Mouse (Mus musculus): Measurements from ENCODE around the gene Tnnt1.

Tnnt1 gene

GRCm38 (mm10) chr7:4516332-4517050 is at the start of gene Tnnt1:
Tnnt1 (minus strand) TSS chr7:4516382.
- ChIA-PET CTCF (interaction anchor here (0.5 to 10.7 kb wide), 16 partner anchors 7 to 829 kb away, joined by 3 to 219 read pairs (median 4); partner anchors contain the start of genes Gm44973 (in 1 of the 4), Ppp1r12c (in 1 of the 4) and Tnni3 (in 1 of the 4)), POLR2A (interaction anchor here in 3 of 4 experiments (0.6 to 2.6 kb wide), 24 partner anchors 8 to 899 kb away, joined by 3 to 15 read pairs (median 4); partner anchors contain the start of genes Ube2s (in 2 of the 3), Cnot3 (in 1 of the 3), Cox6b2 (in 1 of the 3) and Dnaaf3 (in 1 of the 3))

DNA sequence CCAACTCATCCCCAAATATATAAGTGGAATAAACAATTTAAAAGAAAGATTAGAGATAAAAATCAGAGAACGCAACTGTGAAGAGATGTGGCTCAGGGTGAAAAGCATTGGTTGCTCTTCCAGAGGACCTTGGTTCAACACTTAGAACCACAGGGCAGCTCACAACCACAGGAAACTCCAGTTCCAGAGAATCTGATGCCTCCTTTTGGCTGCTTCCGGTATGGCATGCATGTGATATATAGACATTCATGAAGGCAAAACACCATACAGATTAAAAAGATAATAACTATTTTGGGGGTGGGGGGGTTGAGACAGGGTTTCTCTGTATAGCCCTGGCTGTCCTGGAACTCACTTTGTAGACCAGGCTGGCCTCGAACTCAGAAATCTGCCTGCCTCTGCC is 46.5 kb upstream of the Tnnt1 start:
- CTCF ChIA-PET = interaction anchor here in 3 of 4 experiments (0.6 to 1.5 kb wide), 10 partner anchors 19 to 447 kb away, joined by 3 to 16 read pairs (median 4); partner anchors contain the start of gene Tnni3 (in 1 of the 3)
- POLR2A ChIA-PET = interaction anchor here in 2 of 4 experiments (0.6 to 2.6 kb wide), 8 partner anchors 81 to 377 kb away, joined by 3 to 7 read pairs (median 3); partner anchors contain the start of gene Rpl28 (in 1 of the 2)

GRCm38 (mm10) chr7:4557167-4557560 is 41.0 kb upstream of the Tnnt1 start:
- ChIA-PET POLR2A (interaction anchor here (0.7 to 1.8 kb wide), 10 partner anchors 43 to 392 kb away, joined by 3 to 8 read pairs (median 4); partner anchors contain the start of genes Rpl28 (in 1 of the 4) and Ube2s (in 1 of the 4)), CTCF (interaction anchor here (0.6 to 1.5 kb wide), 14 partner anchors 10 to 1294 kb away, joined by 3 to 10 read pairs (median 4); partner anchors contain the start of genes Ppp6r1 (in 1 of the 4), Sbk2 (in 1 of the 4) and Tmem150b (in 1 of the 4))

DNA sequence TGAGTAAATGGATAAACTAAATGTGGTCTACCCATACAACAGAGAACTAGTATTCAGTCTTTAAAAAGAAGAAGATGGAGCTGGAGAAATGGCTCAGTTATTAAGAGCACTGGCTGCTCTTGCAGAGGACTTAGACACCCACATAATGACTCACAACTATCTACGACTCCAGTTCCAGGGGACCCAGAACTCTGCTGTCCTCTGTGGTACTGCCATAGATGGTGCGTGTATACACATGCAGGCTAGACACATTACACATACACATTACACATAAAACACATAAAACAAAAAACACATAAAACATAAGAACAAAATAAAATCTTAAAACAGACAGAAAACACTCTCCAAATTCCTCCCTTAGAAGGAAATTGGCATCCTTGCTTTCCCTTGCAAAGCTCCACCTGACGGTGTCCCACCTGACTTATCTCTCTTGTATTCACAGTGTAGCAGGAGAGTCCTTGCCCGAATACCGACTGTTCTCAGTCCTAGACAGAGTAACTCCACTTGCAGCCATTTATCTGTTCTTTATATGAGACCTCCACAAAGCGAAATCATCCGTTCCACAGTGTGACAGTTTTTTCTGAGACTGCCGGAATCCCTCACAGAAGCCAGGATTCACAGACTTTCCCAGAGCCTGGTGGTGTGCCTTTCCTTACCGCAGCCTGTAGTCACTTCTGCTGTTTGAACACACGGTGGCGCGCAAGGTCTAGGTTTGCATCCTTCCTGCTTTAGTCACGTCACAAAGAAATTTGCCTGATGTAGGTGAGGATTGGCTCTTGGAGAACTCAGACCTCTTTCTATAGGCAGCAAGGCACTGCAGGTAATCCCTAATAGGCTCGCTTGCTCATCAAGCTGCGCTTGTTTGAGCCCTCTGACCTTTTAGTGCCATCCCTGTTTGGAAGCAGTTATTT is 40.3 kb upstream of the Tnnt1 start:
- POLR2A ChIA-PET = interaction anchor here (0.6 to 1.8 kb wide), 17 partner anchors 9 to 346 kb away, joined by 3 to 8 read pairs (median 3); partner anchors contain the start of genes Ube2s (in 2 of the 4), Rpl28 (in 1 of the 4) and Syt5 (in 1 of the 4)
- CTCF ChIA-PET = interaction anchor here (0.6 to 1.5 kb wide), 17 partner anchors 9 to 408 kb away, joined by 3 to 10 read pairs (median 4); partner anchors contain the start of genes Ppp6r1 (in 1 of the 4), Sbk2 (in 1 of the 4) and Tmem150b (in 1 of the 4)

DNA sequence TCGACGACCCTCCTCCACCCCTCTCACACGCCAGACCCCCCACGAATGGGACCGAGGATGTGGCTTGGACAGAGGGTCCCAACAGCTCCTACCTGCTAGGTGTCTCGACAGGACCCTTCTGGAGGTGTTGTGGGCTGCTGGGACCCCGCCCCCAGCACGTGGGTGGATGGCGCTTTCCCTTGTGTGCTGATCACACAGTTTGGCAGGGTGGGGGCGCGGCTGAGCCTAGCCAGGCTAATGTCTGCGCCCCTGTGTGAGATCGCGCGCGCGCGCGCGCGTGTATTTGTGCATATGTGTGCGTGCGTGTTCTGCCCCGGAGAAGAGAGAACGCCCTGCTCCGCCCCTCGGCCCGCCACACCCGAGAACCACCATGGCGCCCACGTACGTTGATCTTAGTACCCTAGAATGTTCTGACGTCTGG is 31.0 kb upstream of the Tnnt1 start, which contains the start of gene Syt5:
Gene Syt5, minus strand, starts transcription at position 321 of the 421 bp plus-strand sequence.
- CTCF ChIA-PET = interaction anchor here (0.6 to 0.7 kb wide), 5 partner anchors 9 to 426 kb away, joined by 3 to 5 read pairs (median 3); no protein-coding TSS in a partner anchor

DNA sequence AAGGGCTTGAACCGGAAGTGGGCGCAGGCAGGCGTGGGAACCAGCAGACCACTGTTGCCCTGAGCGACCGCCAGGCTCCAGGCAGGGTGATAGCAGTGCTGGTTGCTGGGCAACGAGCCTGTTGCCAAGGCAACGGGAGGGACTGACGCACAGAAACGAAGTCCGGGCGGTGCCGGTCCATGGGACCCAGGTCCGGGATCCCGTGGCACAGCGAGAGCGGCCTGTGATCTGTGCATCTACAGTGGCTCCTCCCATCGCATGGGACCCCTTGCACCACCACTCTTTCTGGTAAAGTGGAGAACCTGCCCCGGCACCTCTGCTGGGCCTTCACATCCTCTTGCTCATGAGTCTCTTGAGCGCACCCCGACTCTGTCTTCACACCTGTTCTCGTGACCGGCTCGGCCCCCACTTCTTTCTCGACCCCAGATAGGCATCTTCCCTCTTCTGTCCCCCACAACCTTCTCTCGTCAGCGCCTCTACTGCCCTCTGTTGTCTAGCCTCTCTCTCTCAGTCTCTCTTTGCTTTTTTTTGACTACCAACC is 30.5 kb upstream of the Tnnt1 start:
- POLR2A ChIA-PET = interaction anchor here in 1 of 4 experiments (0.6 kb wide), 1 partner anchor 231 kb away, joined by 3 read pairs; no protein-coding TSS in a partner anchor
- CTCF ChIA-PET = interaction anchor here in 2 of 4 experiments (0.6 to 0.7 kb wide), 2 partner anchors 10 to 426 kb away, joined by 4 to 5 read pairs; no protein-coding TSS in a partner anchor

More for the DNA sequence above, 31.0 kb upstream of the Tnnt1 start, which contains the start of gene Syt5:
- POLR2A ChIA-PET = interaction anchor here in 3 of 4 experiments (0.6 to 0.7 kb wide), 4 partner anchors 9 to 467 kb away, joined by 3 to 6 read pairs (median 3); partner anchors contain the start of genes Fiz1 (in 1 of the 3) and Zfp524 (in 1 of the 3)

DNA sequence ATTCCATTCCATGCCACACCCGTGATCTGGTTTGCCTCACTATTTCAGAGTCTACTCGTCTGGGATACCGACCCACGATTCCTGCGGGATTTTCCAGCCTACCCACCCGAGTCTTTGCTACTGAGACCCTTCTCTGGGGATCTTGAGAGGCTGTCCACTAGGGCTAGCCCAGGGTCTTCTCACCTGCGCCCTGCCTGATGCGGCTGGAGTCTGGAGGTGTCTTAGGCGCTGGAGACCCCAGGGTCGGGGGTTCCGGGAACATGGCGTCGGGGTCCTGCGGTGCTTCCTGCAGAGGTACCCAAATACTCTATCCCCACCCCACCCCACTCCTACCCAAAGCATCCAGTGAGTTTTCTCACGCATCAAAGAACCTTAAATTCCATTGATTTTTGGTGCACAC is 29.9 kb upstream of the Tnnt1 start:
- ChIA-PET CTCF (interaction anchor here in 1 of 4 experiments (0.6 to 1.4 kb wide), 3 partner anchors 81 to 394 kb away, joined by 3 to 5 read pairs (median 3); no protein-coding TSS in a partner anchor), POLR2A (interaction anchor here in 2 of 4 experiments (1.1 to 1.8 kb wide), 4 partner anchors 14 to 390 kb away, joined by 3 to 6 read pairs (median 4); partner anchors contain the start of genes Rpl28 (in 1 of the 2) and Ube2s (in 1 of the 2))

- ChIA-PET POLR2A (interaction anchor here (0.6 to 4.5 kb wide), 24 partner anchors 12 to 1297 kb away, joined by 3 to 19 read pairs (median 3); partner anchors contain the start of genes Ube2s (in 3 of the 4), Rpl28 (in 2 of the 4), Cox6b2 (in 1 of the 4) and Hspbp1 (in 1 of the 4)), CTCF (interaction anchor here in 2 of 4 experiments (0.7 to 2.6 kb wide), 8 partner anchors 10 to 398 kb away, joined by 3 to 8 read pairs (median 4); partner anchors contain the start of genes Dnaaf3 (in 1 of the 2) and Tnni3 (in 1 of the 2))
These were observed 25.8 kb upstream of the Tnnt1 start for GRCm38 (mm10) chr7:4542013-4542412.

DNA sequence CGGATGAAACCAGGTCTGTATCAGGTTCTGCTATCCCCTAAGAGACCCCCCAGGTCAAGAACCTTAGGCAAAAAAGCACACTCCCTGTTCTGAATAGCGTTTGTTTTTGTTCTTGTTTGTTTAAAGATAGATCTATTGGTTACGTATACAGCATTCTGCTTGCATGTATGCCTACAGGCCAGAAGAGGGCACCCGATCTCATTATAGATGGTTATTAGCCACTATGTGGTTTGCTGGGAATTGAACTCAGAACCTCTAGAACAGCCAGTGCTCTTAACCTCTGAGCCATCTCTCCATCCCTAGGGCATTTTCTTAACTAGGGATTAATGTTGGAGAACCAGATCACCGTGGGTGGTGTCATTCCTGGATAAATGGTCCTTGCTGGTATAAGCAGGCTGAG is 25.2 kb upstream of the Tnnt1 start:
- ChIA-PET CTCF (interaction anchor here in 2 of 4 experiments (0.7 to 2.6 kb wide), 7 partner anchors 9 to 370 kb away, joined by 3 to 8 read pairs (median 4); partner anchors contain the start of genes Dnaaf3 (in 1 of the 2) and Tnni3 (in 1 of the 2)), POLR2A (interaction anchor here (0.7 to 4.5 kb wide), 21 partner anchors 11 to 1296 kb away, joined by 3 to 19 read pairs (median 3); partner anchors contain the start of genes Ube2s (in 3 of the 4), Cox6b2 (in 1 of the 4), Hspbp1 (in 1 of the 4) and Kmt5c (in 1 of the 4))

- CTCF ChIA-PET = interaction anchor here in 3 of 4 experiments (0.6 to 1.6 kb wide), 7 partner anchors 12 to 499 kb away, joined by 3 to 7 read pairs (median 3); partner anchors contain the start of genes Cox6b2 (in 1 of the 3), Tnni3 (in 1 of the 3) and Zfp784 (in 1 of the 3)
- POLR2A ChIA-PET = interaction anchor here in 2 of 4 experiments (0.6 to 1.4 kb wide), 15 partner anchors 10 to 846 kb away, joined by 3 to 7 read pairs (median 3); partner anchors contain the start of genes Rpl28 (in 2 of the 2), Ube2s (in 2 of the 2), Cox6b2 (in 1 of the 2) and Hspbp1 (in 1 of the 2)
These were observed 22.8 kb upstream of the Tnnt1 start for GRCm38 (mm10) chr7:4539019-4539418.

- CTCF ChIA-PET = interaction anchor here in 2 of 4 experiments (0.6 to 1.3 kb wide), 3 partner anchors 24 to 29 kb away, joined by 3 to 9 read pairs (median 3); no protein-coding TSS in a partner anchor
- POLR2A ChIA-PET = interaction anchor here in 2 of 4 experiments (0.7 to 2.0 kb wide), 9 partner anchors 28 to 275 kb away, joined by 3 to 5 read pairs (median 4); partner anchors contain the start of genes Rpl28 (in 2 of the 2), Cox6b2 (in 1 of the 2), Kmt5c (in 1 of the 2) and Ppp1r12c (in 1 of the 2)
These were observed 21.0 kb upstream of the Tnnt1 start for GRCm38 (mm10) chr7:4537181-4537580.

DNA sequence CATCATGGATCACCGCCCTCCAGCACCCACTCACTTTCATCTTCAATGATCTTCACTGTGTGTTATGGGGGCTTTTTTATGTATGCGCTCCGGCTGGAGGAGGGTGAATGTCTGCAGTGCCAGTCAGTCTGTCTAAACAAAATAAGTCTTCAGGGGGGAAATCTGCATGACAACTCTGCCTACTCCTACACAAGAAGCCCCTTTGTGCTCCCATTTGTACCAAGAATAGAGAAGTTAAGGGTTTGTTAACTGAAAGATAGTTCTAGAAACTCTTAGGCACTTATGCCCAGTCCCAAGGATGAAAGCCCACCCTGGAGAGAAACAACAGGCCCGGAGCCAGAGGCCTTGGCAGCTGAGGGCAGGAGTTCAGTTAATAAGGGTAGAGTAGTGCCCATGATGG is 20.2 kb upstream of the Tnnt1 start:
- POLR2A ChIA-PET = interaction anchor here in 2 of 4 experiments (0.7 to 2.0 kb wide), 8 partner anchors 12 to 276 kb away, joined by 3 to 5 read pairs (median 4); partner anchors contain the start of genes Rpl28 (in 2 of the 2), Ppp1r12c (in 1 of the 2), Tnni3 (in 1 of the 2) and Ube2s (in 1 of the 2)

DNA sequence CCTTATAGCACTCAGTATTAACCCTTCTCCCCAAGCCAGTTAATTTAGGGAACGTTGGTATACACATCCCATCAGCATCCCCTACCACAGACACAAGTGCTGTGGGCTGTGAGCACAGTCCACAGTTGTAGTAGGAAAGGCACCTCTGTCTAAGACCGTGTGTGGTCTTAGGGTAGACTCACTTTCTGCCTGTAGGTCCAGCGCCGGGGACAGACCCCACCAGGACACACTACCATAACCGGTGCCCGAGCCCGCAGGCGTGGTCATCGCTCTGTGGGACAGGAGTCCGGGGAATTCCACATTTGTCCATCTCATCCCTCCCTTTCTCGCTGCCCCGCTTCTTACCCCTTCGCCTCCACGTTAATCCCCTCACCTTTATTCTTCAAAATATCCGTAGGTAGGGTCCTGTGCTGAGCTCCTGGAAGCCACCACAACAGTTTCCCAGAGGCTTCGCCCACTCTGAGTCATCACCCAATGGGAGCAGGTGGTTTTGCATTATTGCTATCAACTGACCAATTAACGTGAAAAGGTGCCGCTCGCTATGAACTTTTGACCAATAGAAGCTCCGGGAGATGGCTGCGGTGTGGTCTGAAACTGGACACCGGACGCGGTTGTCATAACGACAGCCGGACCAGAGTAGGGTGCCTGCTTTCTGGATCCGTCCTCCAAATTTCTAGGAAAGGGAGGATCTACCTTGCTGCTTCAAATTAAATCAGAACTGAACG is 16.0 kb upstream of the Tnnt1 start, which contains the start of gene Dnaaf3:
Gene Dnaaf3, minus strand, starts transcription at position 449 of the 725 bp plus-strand sequence.
- POLR2A ChIA-PET = interaction anchor here (0.6 to 2.5 kb wide), 30 partner anchors 8 to 887 kb away, joined by 3 to 14 read pairs (median 4); partner anchors contain the start of genes Ube2s (in 3 of the 4), Cox6b2 (in 2 of the 4), Hspbp1 (in 2 of the 4) and Ppp1r12c (in 2 of the 4)
- CTCF ChIA-PET = interaction anchor here in 2 of 4 experiments (0.6 to 3.6 kb wide), 11 partner anchors 8 to 1269 kb away, joined by 3 to 14 read pairs (median 4); partner anchors contain the start of genes Tnni3 (in 1 of the 2) and Zfp580 (in 1 of the 2)

More for the DNA sequence above, 20.2 kb upstream of the Tnnt1 start:
- CTCF ChIA-PET = interaction anchor here in 1 of 4 experiments (0.7 to 1.3 kb wide), 2 partner anchors 23 to 27 kb away, joined by 3 read pairs; no protein-coding TSS in a partner anchor

DNA sequence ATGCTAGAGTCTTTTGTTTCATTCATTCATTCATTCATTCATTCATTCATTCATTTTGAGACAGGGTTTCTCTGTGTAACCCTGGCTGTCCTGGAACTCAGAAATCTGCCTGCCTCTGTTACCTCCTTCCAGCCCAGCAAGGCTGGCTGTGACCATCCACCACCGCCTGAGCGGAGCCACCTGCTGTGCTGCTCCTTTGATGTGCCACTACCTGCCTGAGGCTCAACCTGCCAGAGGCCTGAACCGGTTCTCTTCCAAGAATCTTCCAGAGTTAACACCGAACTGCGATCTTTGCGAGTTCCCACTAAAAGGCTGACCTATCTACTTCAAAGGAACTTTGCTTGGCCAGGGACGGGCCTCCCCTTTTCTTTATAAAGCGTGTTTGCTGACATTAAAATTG is 14.0 kb upstream of the Tnnt1 start:
- ChIA-PET POLR2A (interaction anchor here in 2 of 4 experiments (0.9 to 1.4 kb wide), 4 partner anchors 10 to 35 kb away, joined by 3 to 7 read pairs (median 4); no protein-coding TSS in a partner anchor), CTCF (interaction anchor here in 3 of 4 experiments (1.1 to 3.6 kb wide), 4 partner anchors 17 to 103 kb away, joined by 3 to 10 read pairs (median 4); no protein-coding TSS in a partner anchor)

All from embryonic stem cell, embryonic (primary cell).